Mouse (Mus musculus) retina, adult 2 months (tissue): ENCODE data around the gene Olfr1301.

Experiments used
- DNase-seq: peaks from one replicate; pipeline ENCODE4 v3.0.0-alpha.2; 2012; ENCODE audit warnings: low read depth, low spot score

Gene Olfr1301

DNA sequence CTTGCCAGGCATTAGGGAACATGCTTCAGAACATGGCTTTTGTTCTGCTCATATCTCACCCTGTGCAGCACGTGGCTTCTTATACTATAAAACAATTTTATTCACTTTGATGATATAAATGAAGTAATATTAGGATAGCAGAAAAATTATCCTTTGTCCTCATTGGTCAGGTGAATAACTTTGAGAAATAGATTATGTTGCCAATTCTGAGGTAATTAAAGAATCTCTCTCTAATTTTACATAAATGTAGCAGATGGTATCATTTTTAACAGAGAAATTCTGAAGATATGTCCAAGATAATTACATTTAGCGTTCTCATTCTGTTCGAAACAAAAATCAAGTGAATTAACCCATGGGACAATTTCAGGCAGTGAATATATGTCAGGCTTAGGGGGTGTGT lies at the start of gene Olfr1301:
Olfr1301 (plus strand) TSS at position 301 of the 400 bp plus-strand sequence.
- DNase-seq: no peak

DNA sequence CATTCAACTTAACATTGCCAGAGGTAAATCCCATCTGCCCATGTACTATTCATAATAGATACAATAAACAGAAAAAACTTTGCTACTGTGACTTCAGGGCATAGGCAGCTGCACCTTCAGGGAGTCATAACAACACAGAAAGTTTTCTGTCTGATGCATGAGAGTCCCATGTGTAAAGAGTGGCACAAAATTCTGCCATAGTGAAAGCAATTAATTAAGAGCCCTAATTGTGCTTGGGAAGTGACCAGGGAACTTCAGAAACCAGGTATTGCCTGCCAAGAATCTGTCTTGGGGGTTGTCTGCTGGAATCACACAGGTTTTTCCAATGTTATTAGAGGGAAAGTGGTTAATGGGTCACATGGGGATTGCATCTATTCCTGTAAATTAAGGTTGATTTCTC lies 24.1 kb upstream of the Olfr1301 start:
- no peak for DNase-seq

DNA sequence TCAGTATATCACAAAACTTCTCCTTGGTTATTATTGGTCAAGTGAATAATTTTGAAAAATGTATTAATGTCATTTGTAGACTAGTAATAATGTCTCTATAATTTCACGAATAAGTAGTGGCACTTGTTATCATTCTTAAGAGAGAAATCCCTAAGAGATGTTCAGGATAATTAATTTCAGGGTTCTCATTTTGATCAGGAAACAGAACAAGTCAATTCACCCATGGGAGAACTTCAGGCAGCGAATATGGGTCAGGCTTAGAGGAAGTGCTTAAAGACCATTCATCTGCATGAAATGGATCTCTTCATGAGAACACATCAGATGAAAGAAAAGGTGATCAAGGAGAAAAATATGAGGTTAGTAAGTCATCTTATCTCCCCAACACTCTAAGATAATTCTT lies 26.3 kb downstream of the Olfr1301 start, which contains the start of gene Olfr1302:
Olfr1302 (plus strand) TSS at position 301 of the 400 bp plus-strand sequence.
- DNase-seq: no peak
